Mouse (Mus musculus): ENCODE measurements around the gene Gm36864.
"Not testable (repeated sequence)": the region's sequence is repeated elsewhere in the genome, so short reads cannot be mapped to it uniquely, and the experiment has no call there.

Gm36864 gene

GRCm38 (mm10) chr7:44235909-44236308 is at the start of gene Gm36864:
Gm36864 (plus strand) TSS chr7:44236177.
- DNase-seq: no peak

GRCm38 (mm10) chr7:44186516-44186915 is 49.5 kb upstream of the Gm36864 start:
- not testable (repeated sequence) for DNase-seq

GRCm38 (mm10) chr7:44187936-44188335 is 48.0 kb upstream of the Gm36864 start, which contains the start of gene Klk1b24:
Klk1b24 (plus strand) TSS chr7:44188236.
- not testable (repeated sequence) for DNase-seq

- not testable (repeated sequence) for DNase-seq
These were observed 42.5 kb upstream of the Gm36864 start for GRCm38 (mm10) chr7:44193466-44193865.

GRCm38 (mm10) chr7:44197891-44198290 is 38.1 kb upstream of the Gm36864 start, which contains the start of gene Klk1b3:
Klk1b3 (plus strand) TSS chr7:44198191.
- no peak for DNase-seq

GRCm38 (mm10) chr7:44207135-44207534 is 28.8 kb upstream of the Gm36864 start, which contains the start of gene Klk1b4:
Klk1b4 (plus strand) TSS chr7:44207435.
- DNase-seq: not testable (repeated sequence)

GRCm38 (mm10) chr7:44208307-44208706 is 27.7 kb upstream of the Gm36864 start:
- DNase-seq: no peak

- no peak for DNase-seq
These were observed 20.3 kb upstream of the Gm36864 start, which contains the start of gene Klk1b5 for GRCm38 (mm10) chr7:44215645-44216044. Klk1b5 (plus strand) TSS chr7:44215945.

GRCm38 (mm10) chr7:44221601-44222000 is 14.4 kb upstream of the Gm36864 start:
- not testable (repeated sequence) for DNase-seq

- not testable (repeated sequence) for DNase-seq
These were observed 13.6 kb upstream of the Gm36864 start for GRCm38 (mm10) chr7:44222335-44222734.

GRCm38 (mm10) chr7:44225076-44225475 is 10.9 kb upstream of the Gm36864 start, which contains the start of gene Klk1:
Klk1 (plus strand) TSS chr7:44225360.
- DNase-seq: no peak

- no peak for DNase-seq
These were observed 3.9 kb downstream of the Gm36864 start for GRCm38 (mm10) chr7:44239913-44240312.

GRCm38 (mm10) chr7:44240712-44241111 is 4.7 kb downstream of the Gm36864 start:
- no peak for DNase-seq

- DNase-seq: no peak
These were observed 5.2 kb downstream of the Gm36864 start for GRCm38 (mm10) chr7:44241163-44241562.

GRCm38 (mm10) chr7:44244080-44244479 is 8.1 kb downstream of the Gm36864 start:
- no peak for DNase-seq

- DNase-seq: peak; percentile 96
These were observed 10.3 kb downstream of the Gm36864 start, which contains the start of the genes 1700028J19Rik and 2410002F23Rik for GRCm38 (mm10) chr7:44246055-44246983. 1700028J19Rik (minus strand) TSS chr7:44246695. 2410002F23Rik (plus strand) TSS chr7:44246722.

- peak in 1 of 2 experiments; percentile 76 for DNase-seq
These were observed 11.1 kb downstream of the Gm36864 start for GRCm38 (mm10) chr7:44246984-44247470.

GRCm38 (mm10) chr7:44247971-44248370 is 12.0 kb downstream of the Gm36864 start:
- DNase-seq: no peak

- no peak for DNase-seq
These were observed 13.3 kb downstream of the Gm36864 start for GRCm38 (mm10) chr7:44249248-44249647.

GRCm38 (mm10) chr7:44250732-44251275 is 14.8 kb downstream of the Gm36864 start:
- not testable (repeated sequence) for DNase-seq

- DNase-seq: no peak
These were observed 17.1 kb downstream of the Gm36864 start for GRCm38 (mm10) chr7:44253023-44253616.

- no peak for DNase-seq
These were observed 19.0 kb downstream of the Gm36864 start for GRCm38 (mm10) chr7:44254930-44255329.

- no peak for DNase-seq
These were observed 21.3 kb downstream of the Gm36864 start, which contains the start of gene Acp4 for GRCm38 (mm10) chr7:44257278-44257677. Acp4 (minus strand) TSS chr7:44257378.
